Mouse (Mus musculus) WW6 (cell line): ENCODE measurements around the gene Armc5.
A peak's percentile ranks its signal among the peaks of the same experiment; 100 is the strongest.

Experiments used
- DNase-seq: peaks from one replicate; pipeline ENCODE4 v3.0.0-alpha.2; 2013; ENCODE audit warnings: low read depth, low spot score

Gene Armc5

GRCm38 (mm10) chr7:128236856-128237592 lies at the start of gene Armc5:
Gene Armc5 (plus strand): TSS chr7:128237342.
- no peak for DNase-seq

DNA sequence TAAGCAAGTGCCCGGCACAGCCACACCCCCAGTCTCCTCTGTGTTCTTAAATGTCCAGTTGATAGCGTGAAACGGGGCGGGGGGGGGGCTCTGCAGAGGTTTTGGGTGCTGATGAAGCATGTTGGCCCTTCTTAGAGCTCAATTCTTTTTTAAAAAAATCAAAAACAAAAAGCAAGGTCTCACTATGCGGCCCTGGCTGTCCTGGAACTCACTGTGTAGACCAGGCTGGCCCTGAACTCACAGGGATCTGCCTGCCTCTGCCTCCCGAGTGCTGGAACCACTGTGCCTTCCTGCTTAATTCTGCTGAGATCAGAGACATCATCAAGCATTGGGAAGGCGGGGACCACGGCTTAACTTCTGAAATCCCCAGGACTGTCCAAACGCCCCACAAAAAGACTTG lies 35.5 kb upstream of the Armc5 start:
- no peak for DNase-seq

DNA sequence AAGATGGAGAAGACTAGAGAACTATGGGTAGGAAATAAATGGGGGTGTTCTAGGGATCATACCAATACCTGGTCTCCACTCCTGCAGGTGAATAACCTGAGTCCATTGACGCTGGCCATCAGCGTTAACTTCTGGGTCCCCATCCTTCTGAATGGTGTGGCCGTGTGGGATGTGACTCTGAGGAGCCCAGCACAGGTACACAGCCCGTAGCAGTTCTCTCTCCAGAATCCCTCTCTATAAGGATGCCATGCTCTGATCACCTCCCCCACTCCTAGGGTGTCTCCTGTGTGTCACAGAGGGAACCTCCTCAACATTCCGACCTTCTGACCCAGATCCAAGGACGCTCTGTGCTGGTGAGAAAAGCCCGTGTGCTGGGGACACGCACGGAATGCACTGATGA lies 34.1 kb upstream of the Armc5 start:
- DNase-seq: no peak

- DNase-seq: no peak
Measured at GRCm38 (mm10) chr7:128204179-128204578, 33.0 kb upstream of the Armc5 start.

GRCm38 (mm10) chr7:128205695-128206094 lies 31.4 kb upstream of the Armc5 start:
- DNase-seq: no peak

DNA sequence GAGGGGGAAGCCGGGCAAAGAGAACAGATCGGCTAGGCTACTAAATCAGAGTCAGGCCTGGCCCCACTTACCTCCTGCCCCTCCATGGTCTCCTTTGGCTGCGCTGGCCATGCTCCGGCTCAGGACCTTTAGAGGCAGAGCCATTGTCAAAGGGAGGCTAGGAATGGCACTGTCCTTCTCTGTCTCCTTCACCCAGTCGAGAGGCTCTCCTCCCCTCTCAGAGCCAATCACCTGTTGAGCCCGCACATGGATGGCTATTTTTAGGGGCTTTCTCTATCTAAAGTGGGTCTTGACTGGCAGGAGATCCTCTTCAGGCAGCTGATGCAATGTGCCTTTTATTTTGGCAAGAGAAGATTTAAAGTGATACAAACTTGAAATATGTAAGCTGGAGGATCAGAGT lies 31.0 kb upstream of the Armc5 start, which contains the start of gene Cox6a2:
Gene Cox6a2, minus strand, starts transcription at position 236 of the 400 bp plus-strand sequence.
- no peak for DNase-seq

GRCm38 (mm10) chr7:128208187-128208586 lies 29.0 kb upstream of the Armc5 start:
- no peak for DNase-seq

DNA sequence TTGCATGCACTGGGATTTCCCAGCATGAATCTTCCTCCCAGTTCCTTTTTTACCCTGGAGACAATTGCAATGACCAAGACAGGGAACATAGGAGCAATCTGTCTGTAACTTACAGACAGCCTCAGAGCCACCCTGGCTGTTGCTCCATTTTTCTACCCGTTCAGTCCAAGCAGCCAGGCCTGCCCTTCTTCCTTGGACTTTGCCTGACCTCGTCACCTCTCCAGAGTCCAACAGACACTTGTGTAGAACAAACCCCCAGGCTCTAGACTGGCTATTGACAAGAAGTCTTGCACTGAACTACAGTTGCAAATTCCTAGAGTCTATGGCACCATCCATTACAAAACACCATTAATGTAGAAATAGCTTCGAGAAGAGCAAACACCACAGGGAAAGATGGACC lies 27.3 kb upstream of the Armc5 start:
- DNase-seq: no peak

GRCm38 (mm10) chr7:128219952-128220351 lies 17.2 kb upstream of the Armc5 start:
- DNase-seq: no peak

DNA sequence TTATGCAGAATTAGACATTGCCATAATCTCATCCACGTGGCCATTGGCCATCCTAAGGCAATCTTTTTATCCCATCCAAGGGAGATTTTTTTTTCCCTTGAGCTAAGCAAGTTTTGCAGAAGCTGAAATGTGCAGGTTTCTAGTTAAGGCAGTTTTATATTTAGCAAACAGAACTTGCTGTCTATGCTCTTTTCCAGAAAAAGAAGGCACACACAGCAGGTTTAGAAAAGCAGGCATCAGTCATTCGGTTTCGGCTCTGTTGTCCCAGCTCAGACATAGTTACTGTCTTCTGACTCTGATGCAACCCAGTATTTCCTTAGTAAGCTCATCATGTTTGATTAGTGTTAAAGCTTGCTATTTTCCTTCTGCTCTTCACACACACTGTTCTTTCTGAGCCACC lies 16.2 kb upstream of the Armc5 start:
- DNase-seq: no peak

DNA sequence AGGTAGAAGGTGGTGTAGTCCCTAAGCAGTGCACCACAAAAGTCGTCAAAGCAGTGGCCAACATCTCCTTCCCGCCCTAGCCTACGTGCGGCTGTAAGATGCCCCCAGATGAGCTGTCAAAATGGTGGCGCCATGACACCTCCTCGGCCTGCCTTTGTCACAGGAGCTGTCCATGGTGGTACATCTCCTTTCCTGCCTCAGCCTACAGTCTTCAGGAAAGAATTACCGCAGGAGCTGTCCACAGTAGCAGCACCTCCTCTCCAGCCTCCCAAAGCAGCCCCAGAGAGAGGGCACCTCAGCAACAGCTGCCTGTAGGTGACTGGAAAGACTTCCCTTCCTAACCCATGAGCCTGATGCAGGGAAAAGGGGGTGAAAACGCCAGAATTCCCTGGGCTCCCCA lies 5.4 kb upstream of the Armc5 start:
- no peak for DNase-seq

DNA sequence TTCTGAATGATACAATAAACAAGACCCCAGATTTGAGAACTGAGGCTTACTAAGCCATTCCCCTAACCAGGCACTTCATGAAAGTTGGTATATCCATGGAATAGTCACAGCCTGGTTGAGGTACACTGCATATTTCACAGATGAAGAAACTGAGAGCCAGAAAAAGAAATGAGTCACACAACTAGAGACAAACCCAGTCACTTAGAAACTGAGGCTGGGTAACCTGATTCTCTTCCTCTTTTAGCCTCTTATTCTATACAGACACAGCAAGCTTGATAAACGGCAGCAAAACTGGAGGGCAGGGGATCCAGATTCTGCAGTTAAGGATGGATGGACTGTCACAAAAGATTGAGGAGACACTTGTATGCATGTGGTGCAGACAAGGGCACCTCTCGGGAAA lies 2.3 kb upstream of the Armc5 start:
- no peak for DNase-seq

GRCm38 (mm10) chr7:128235481-128235880 lies 1.7 kb upstream of the Armc5 start:
- DNase-seq: no peak

- DNase-seq: no peak
Measured at GRCm38 (mm10) chr7:128236426-128236825, 716 bp upstream of the Armc5 start.

- no peak for DNase-seq
Measured at GRCm38 (mm10) chr7:128237593-128237926, 418 bp downstream of the Armc5 start.

DNA sequence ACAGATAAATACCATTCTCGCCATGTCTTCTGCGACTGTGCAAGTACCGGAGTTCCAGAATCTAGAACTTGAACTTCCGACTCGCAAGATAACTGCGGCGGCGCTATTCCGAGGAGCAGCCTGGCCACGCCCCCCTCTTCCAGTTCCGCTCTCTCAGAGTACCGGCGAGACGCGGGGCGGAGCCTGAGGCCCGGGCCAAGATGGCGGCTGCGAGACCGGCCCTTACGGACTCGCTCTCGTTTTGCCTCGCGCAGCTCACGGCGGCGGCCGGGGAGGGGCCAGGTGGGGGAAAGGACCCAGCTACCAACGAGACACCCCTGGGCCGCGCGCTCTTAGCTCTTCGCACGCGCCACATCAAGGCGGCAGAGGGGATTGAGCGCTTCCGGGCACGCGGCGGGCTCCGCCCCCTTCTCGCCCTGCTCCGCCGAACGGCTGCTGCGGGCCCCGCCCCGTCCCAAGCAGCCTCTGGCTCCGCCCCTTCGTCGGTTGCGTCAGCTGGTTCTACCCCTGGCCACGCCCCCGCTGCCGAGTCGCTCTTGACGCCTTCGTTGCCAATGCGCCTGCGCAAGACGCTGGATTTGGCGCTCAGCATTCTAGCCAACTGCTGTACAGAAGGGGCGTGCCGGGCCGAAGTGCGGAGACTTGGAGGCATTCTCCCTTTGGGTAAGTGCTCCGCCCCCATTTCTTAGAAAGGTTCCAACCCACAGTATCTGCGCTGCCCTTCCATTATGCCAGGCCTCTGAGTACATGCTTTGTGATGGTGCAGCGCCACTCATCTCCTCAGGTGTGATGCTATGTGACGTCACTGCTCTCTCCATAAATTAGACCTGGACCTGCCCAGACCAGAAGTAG lies 1.0 kb downstream of the Armc5 start, which contains the start of gene 9130023H24Rik:
Gene 9130023H24Rik, minus strand, starts transcription at position 105 of the 852 bp plus-strand sequence.
- DNase-seq: peak; percentile 97

- no peak for DNase-seq
Measured at GRCm38 (mm10) chr7:128238991-128239390, 1.8 kb downstream of the Armc5 start.

DNA sequence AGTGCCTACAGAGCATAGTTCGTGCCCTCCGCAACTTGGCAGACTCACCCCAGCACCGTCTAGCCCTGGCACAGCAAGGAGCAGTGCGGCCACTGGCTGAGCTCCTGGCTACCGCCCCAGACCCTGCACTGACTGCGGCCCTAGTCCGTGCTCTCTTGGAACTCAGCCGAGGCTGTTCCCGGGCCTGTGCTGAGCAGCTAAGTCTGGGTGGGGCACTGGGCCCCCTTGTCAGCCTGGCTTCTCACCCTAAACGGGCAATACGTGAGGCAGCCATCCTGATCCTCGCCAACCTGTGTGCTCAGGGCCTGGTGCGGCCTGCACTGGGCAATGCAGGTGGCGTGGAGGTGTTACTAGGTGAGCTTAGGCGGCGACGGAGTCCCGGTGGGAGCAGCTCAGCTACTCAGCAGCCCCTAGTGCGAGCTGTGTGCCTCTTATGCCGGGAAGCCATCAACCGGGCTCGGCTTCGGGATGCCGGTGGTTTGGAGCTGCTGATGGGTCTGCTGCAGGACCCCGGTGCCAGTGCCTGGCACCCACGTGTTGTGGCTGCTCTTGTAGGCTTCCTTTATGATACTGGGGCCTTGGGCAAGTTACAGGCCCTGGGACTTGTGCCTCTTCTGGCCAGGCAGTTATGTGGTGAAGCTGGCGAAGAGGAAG lies 3.1 kb downstream of the Armc5 start:
- DNase-seq: no peak

DNA sequence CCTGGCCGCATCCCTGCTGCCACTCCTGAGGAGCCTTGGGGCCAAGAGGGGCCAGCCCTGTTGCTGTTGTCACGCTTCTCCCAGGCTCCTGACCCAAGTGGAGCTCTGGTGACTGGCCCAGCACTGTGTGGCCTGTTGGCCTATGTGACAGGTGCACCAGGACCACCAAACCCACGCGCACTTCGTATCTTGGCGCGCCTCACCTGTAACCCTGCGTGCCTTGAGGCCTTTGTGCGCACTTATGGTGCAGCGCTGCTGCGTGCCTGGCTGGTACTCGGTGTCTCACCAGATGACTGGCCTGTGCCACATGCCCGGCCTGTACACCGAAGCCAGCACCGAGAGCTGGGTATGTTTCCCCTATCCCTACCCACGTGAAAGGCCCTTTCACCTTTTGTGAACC lies 5.2 kb downstream of the Armc5 start:
- DNase-seq: no peak

GRCm38 (mm10) chr7:128243921-128244320 lies 6.8 kb downstream of the Armc5 start:
- no peak for DNase-seq

GRCm38 (mm10) chr7:128244410-128245025 lies 7.4 kb downstream of the Armc5 start:
- no peak for DNase-seq

GRCm38 (mm10) chr7:128245547-128245946 lies 8.4 kb downstream of the Armc5 start:
- no peak for DNase-seq
